Mouse (Mus musculus) heart, embryonic 10.5 days (tissue): ENCODE data around the gene Rsph14. TPM values are rescaled to one million over a fixed set of nuclear protein-coding genes. Genes with fewer than 3 reads are reported as not detected.

Source experiments
- DNase-seq: peaks from one replicate; pipeline ENCODE4 v3.0.0-alpha.2; 2017; ENCODE audit warnings: low spot score
- H3K27ac ChIP-seq: fragments of 300-500 bp; sonication (generic); 2 replicates; pipeline ENCODE4 v1.5.1; 2016; ENCODE audit warnings: mild to moderate bottlenecking
- H3K27me3 ChIP-seq: fragments of 300-500 bp; sonication (generic); 2 replicates; pipeline ENCODE4 v1.6.1; 2016; ENCODE audit warnings: mild to moderate bottlenecking; ENCODE audit not compliant: poor library complexity, insufficient read depth, severe bottlenecking
- H3K36me3 ChIP-seq: fragments of 300-500 bp; sonication (generic); 2 replicates; pipeline ENCODE4 v1.6.1; 2016; ENCODE audit warnings: mild to moderate bottlenecking, moderate library complexity
- H3K4me1 ChIP-seq: fragments of 300-500 bp; sonication (generic); 2 replicates; pipeline ENCODE4 v1.6.1; 2016; ENCODE audit warnings: mild to moderate bottlenecking
- H3K4me3 ChIP-seq: fragments of 300-500 bp; sonication (generic); 2 replicates; pipeline ENCODE4 v1.5.1; 2016; ENCODE audit warnings: mild to moderate bottlenecking, moderate library complexity
- H3K9me3 ChIP-seq: fragments of 300-500 bp; sonication (generic); 2 replicates; pipeline ENCODE4 v1.6.1; 2016; ENCODE audit warnings: mild to moderate bottlenecking, moderate library complexity
- WGBS: fragments of 180-500 bp; shearing (Covaris S2); methylation state at CpG from one replicate; pipeline ENCODE4 v1.1.7; 2016; 5-methylcytosine and 5-hydroxymethylcytosine counted together
- polyA plus RNA-seq: library from polyadenylated mRNA; unstranded; fragments of >200 nt; fragmentation: Nextera tagmentation; extraction: Ambion mirVana; gene quantifications from 2 replicates; pipeline ENCODE4 v1.2.1, GENCODE M21; 2016

Gene Rsph14
- polyA plus RNA-seq, 1 experiment from 2014 or later: not detected

- Histone ChIP-seq H3K4me3 (no peak overlapping the region), H3K27ac (no peak overlapping the region), H3K4me1 (peaks cover 5% of the 10 kb centered on the region; the same call in 1 of the 2 replicates), H3K9me3 (no peaks in the 10 kb centered on the region), H3K27me3 (peaks cover 14% of the 10 kb centered on the region), H3K36me3 (no peaks in the 10 kb centered on the region)
- WGBS: 69% methylated on average over 14 of the region's 14 CpGs
- DNase-seq: no peak
Observed at GRCm38 (mm10) chr10:75015465-75015864, 16.9 kb downstream of the Rsph14 start.

DNA sequence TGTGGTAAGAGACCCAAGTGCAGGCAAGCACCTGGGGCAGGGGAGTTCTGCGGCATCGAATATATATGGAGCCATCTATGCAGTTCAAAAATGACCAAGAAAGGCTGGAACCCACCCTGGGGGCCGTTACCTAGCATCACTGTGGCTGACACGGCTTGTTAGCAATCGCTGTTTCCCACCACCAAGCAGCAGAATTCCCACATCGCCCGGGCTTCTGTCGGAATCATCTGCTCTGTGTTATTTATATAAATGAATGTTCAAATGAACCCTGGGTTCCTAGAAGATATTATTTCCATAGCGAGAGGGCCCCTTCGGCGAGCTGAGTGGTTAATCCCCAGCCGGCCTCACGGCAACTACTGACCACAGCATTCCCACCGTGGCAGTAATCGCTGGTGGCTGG, 21.7 kb downstream of the Rsph14 start:
- H3K9me3 ChIP-seq: no peaks in the 10 kb centered on the region
- H3K4me3 ChIP-seq: no peak overlapping the region
- no peak for DNase-seq
- peaks cover 16% of the 10 kb centered on the region for H3K4me1 ChIP-seq
- H3K36me3 ChIP-seq: no peaks in the 10 kb centered on the region
- WGBS: 89% methylated on average over 15 of the region's 15 CpGs
- no peak overlapping the region for H3K27ac ChIP-seq
- peaks cover 25% of the 10 kb centered on the region; the same call in 1 of the 2 replicates for H3K27me3 ChIP-seq

GRCm38 (mm10) chr10:75006889-75007662, 25.3 kb downstream of the Rsph14 start:
- no peaks in the 10 kb centered on the region for H3K9me3 ChIP-seq
- H3K27me3 ChIP-seq: peaks cover 28% of the 10 kb centered on the region; the same call in 1 of the 2 replicates
- no peak overlapping the region for H3K4me3 ChIP-seq
- no peaks in the 10 kb centered on the region for H3K36me3 ChIP-seq
- H3K4me1 ChIP-seq: peaks cover 18% of the 10 kb centered on the region
- DNase-seq: no peak
- WGBS: 60% methylated on average over 8 of the region's 8 CpGs
- no peak overlapping the region for H3K27ac ChIP-seq

GRCm38 (mm10) chr10:75004067-75004466, 28.3 kb downstream of the Rsph14 start:
- DNase-seq: no peak
- 49% methylated on average over 3 of the region's 3 CpGs for WGBS
- Histone ChIP-seq H3K9me3 (no peaks in the 10 kb centered on the region), H3K27me3 (peaks cover 34% of the 10 kb centered on the region), H3K36me3 (no peaks in the 10 kb centered on the region), H3K4me3 (no peak overlapping the region), H3K27ac (no peak overlapping the region), H3K4me1 (peaks cover 25% of the 10 kb centered on the region)

- no peak for DNase-seq
- Histone ChIP-seq H3K36me3 (no peaks in the 10 kb centered on the region), H3K27ac (no peak overlapping the region), H3K4me1 (peaks cover 15% of the 10 kb centered on the region; the same call in 1 of the 2 replicates), H3K9me3 (no peaks in the 10 kb centered on the region), H3K4me3 (no peak overlapping the region), H3K27me3 (peaks cover 22% of the 10 kb centered on the region)
- 89% methylated on average over 8 of the region's 8 CpGs for WGBS
Observed at GRCm38 (mm10) chr10:75001391-75001790, 31.0 kb downstream of the Rsph14 start.

DNA sequence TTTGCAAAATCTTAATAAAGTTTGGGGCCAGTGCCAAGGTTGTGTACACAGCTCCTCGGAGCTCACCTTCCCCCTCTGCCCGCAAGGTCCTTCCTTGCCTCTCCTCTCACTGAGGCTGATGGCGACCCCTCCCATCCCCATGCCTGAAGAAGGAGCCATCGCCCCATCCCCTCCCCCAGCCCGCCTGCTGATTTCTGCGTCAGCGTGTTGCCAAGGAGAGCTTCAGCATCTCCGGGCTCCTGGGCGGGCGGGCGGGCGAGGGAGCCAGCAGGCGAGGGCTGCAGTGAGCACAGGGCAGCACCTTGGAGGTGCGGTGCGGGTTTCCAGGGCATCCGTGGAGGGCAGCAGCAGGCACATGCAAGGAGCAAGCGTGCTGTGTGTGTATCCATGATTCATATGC, 37.0 kb downstream of the Rsph14 start:
- H3K27me3 ChIP-seq: peaks cover 43% of the 10 kb centered on the region
- no peaks in the 10 kb centered on the region for H3K9me3 ChIP-seq
- DNase-seq: no peak
- H3K27ac ChIP-seq: peak overlapping the region; percentile 17; the same call in 1 of the 2 replicates
- peak overlapping the region; percentile 52 for H3K4me3 ChIP-seq
- H3K36me3 ChIP-seq: 0 out of 2 replicates have a peak, but pooled peaks cover 2% of the 10 kb centered on the region
- 3% methylated on average over 17 of the region's 17 CpGs for WGBS
- peaks cover 38% of the 10 kb centered on the region for H3K4me1 ChIP-seq

- peak overlapping the region; percentile 44; the same call in 1 of the 2 replicates for H3K27ac ChIP-seq
- WGBS: 5% methylated on average over 5 of the region's 5 CpGs
- H3K9me3 ChIP-seq: no peaks in the 10 kb centered on the region
- peaks cover 46% of the 10 kb centered on the region for H3K27me3 ChIP-seq
- peak overlapping the region; percentile 52 for H3K4me3 ChIP-seq
- 0 out of 2 replicates have a peak, but pooled peaks cover 2% of the 10 kb centered on the region for H3K36me3 ChIP-seq
- H3K4me1 ChIP-seq: peaks cover 42% of the 10 kb centered on the region
- no peak for DNase-seq
Observed at GRCm38 (mm10) chr10:74994863-74995262, 37.5 kb downstream of the Rsph14 start.

DNA sequence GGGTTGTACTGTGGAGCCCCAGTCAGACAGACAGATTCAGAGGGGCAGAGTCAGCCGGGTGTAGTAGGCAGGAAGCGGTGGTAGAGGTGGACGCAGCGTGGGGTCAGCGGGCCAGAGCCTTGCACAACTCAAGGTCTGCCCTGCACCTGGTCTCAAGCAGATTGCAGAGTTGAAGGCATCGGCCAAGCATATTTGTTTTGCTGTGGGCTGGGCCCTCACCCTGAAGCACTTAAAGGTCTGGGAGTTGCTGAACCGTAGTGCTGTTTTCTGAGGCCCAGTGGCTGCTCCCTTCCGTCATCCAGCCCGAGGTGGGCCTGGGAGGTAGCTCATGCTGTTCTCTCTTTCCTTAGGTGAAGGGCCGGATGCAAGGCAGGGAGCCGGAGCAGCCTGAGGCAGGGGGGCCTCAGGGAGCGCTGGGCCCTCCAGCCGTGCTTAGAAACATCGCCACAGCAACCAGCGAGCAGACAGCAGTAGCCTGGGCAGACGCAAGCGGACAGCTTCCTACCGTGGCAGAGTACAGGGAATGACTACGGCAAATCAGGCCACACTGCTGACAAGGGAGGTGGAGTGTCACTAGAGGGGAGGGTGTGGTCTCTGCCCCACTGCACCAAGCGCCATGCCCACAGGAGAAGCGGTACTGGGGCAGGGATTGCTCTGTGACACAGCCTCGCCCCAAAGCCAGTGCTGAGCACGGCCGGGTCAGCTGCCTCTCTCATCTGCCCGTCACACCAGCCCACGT, 41.6 kb downstream of the Rsph14 start:
- H3K4me3 ChIP-seq: peak overlapping the region; percentile 34
- no peak for DNase-seq
- peaks cover 51% of the 10 kb centered on the region for H3K4me1 ChIP-seq
- H3K27me3 ChIP-seq: peaks cover 52% of the 10 kb centered on the region
- 0 out of 2 replicates have a peak, but pooled peaks cover 2% of the 10 kb centered on the region for H3K36me3 ChIP-seq
- WGBS: 40% methylated on average over 26 of the region's 26 CpGs
- H3K27ac ChIP-seq: peak overlapping the region; percentile 17; the same call in 1 of the 2 replicates
- no peaks in the 10 kb centered on the region for H3K9me3 ChIP-seq

- Histone ChIP-seq H3K4me3 (no peak overlapping the region), H3K9me3 (no peaks in the 10 kb centered on the region), H3K27me3 (peaks cover 50% of the 10 kb centered on the region), H3K27ac (no peak overlapping the region), H3K36me3 (0 out of 2 replicates have a peak, but pooled peaks cover 2% of the 10 kb centered on the region), H3K4me1 (peaks cover 42% of the 10 kb centered on the region)
- no peak for DNase-seq
- 70% methylated on average over 4 of the region's 4 CpGs for WGBS
Observed at GRCm38 (mm10) chr10:74989814-74990213, 42.6 kb downstream of the Rsph14 start.

- 0 out of 2 replicates have a peak, but pooled peaks cover 2% of the 10 kb centered on the region for H3K36me3 ChIP-seq
- no peak overlapping the region for H3K4me3 ChIP-seq
- peaks cover 34% of the 10 kb centered on the region for H3K27me3 ChIP-seq
- H3K9me3 ChIP-seq: no peaks in the 10 kb centered on the region
- WGBS: 44% methylated on average over 14 of the region's 14 CpGs
- no peak for DNase-seq
- peaks cover 36% of the 10 kb centered on the region for H3K4me1 ChIP-seq
- peak overlapping the region; percentile 77 for H3K27ac ChIP-seq
Observed at GRCm38 (mm10) chr10:74987698-74988470, 44.5 kb downstream of the Rsph14 start.

DNA sequence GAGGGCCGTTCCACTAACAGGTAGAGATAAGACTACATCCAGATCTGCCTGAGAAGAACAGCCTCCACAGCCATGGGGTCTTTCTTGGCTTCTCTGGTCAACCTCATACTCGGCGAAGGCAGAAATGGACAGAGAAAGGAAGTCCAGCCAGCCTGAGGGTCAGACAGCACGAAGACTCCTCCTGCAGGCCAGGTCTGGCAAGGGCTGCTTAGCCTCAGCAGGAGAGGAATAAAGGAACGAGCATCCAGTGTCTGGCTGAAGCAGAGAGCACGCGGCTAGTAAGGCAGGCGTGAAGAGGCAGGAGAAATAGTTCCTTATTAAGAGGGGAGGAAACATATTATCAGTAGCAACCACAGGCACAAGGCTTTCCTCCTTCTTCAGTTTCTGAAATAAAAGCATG, 49.2 kb downstream of the Rsph14 start:
- no peaks in the 10 kb centered on the region for H3K9me3 ChIP-seq
- H3K4me1 ChIP-seq: peaks cover 18% of the 10 kb centered on the region
- no peak overlapping the region for H3K4me3 ChIP-seq
- no peak overlapping the region for H3K27ac ChIP-seq
- no peak for DNase-seq
- WGBS: 59% methylated on average over 8 of the region's 8 CpGs
- peaks cover 26% of the 10 kb centered on the region for H3K27me3 ChIP-seq
- no peaks in the 10 kb centered on the region for H3K36me3 ChIP-seq

- peaks cover 34% of the 10 kb centered on the region for H3K27me3 ChIP-seq
- no peak overlapping the region for H3K4me3 ChIP-seq
- H3K36me3 ChIP-seq: no peaks in the 10 kb centered on the region
- H3K9me3 ChIP-seq: no peaks in the 10 kb centered on the region
- 0 out of 2 replicates have a peak, but pooled peaks cover 6% of the 10 kb centered on the region for H3K4me1 ChIP-seq
- DNase-seq: no peak
- WGBS: 82% methylated on average over 12 of the region's 12 CpGs
- no peak overlapping the region for H3K27ac ChIP-seq
Observed at GRCm38 (mm10) chr10:74981159-74981558, 51.2 kb downstream of the Rsph14 start.
